Mouse (Mus musculus) CD4-positive, CD25-positive, alpha-beta regulatory T cell, adult 2 months (primary cell): ENCODE measurements at regions not wholly inside any gene's neighbourhood (a gene's known extent, or its start where the extent isn't known, plus 50 kb on each side); places are given as distances from the start of the nearest gene placed in this dataset.

Experiments
- DNase-seq: peaks from one replicate; pipeline ENCODE4 v3.0.0-alpha.2; 2012; ENCODE audit warnings: low read depth, low spot score

DNA sequence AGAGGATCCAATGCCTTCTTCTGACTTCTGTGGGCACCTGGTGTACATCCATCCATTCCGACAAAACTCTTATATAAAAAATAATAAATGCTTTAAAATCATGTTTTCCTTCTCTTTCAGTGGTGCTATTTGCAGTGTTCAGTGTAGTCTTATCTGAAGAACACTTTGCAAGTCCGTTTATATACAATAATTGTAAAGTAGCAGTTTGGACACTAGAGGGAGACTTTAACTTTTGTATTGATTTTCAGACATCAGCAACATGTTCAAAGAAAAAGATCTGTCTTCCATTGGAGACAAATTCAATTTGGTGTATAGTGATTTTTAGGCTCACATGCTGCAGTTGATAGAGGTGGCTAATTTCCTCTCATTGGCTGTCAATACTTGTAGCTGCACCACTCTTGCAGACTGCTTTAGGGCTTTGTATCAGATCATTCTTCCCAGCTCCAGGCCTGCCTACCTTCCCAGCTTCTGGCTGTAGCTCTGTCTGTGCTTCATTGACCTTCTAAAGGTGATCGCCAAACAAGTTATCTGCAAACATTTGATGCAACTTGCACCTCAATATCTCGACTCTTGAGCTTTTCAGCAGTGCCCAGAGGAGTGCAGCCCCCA lies 74.8 kb upstream of the Sult1c1 start:
- DNase-seq = no peak

DNA sequence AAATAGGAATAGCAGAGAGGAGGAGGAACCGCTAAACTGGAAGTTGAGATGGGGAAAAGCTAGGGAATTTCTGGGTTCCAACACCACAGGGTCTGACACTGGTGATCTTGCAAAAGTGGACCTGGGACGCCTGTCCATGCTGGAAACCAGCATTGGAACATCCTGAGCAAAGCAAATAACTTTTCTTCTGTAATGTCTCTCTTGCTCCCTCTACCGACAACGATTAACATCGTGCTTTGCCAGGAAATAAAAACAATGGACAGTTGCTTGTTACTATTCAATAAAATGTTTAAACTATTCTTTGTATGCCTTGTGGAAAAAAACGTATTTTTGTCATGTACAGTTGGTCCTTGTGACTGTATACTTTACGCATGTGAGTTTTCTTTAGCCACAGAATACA lies 70.8 kb upstream of the Sult1c1 start:
- DNase-seq = peak; percentile 1
